Mouse (Mus musculus): ENCODE data around the gene Relch. TPM values are rescaled to one million over a fixed set of nuclear protein-coding genes. Genes with fewer than 3 reads are reported as not detected.
A peak's percentile ranks its signal among the peaks of the same experiment; 100 is the strongest.
"Not testable (repeated sequence)": the region's sequence is repeated elsewhere in the genome, so short reads cannot be mapped to it uniquely, and the experiment has no call there.

Relch gene
- total RNA-seq, 2 experiments from 2014 or later = 34.8 to 40.7 TPM

DNA sequence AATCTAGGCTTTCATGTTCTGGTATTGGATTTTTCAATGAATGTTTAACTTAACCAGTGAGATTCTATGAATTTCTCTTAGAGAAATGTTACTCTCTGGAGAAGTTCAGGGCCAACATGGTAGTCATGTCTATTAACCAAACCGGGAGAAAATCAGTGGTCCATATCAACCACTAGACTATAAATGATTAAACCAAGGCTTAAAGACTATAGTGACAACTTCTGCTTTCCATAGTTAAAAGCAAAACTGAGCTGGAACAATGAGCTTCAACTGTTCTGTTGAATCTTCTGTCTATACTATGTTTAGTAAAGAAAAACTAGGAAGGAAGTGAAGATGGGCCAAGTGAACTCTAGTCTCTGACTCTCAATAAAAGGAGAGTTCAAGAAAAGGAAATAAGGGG lies 82.8 kb downstream of the Relch start:
- no peak for DNase-seq

DNA sequence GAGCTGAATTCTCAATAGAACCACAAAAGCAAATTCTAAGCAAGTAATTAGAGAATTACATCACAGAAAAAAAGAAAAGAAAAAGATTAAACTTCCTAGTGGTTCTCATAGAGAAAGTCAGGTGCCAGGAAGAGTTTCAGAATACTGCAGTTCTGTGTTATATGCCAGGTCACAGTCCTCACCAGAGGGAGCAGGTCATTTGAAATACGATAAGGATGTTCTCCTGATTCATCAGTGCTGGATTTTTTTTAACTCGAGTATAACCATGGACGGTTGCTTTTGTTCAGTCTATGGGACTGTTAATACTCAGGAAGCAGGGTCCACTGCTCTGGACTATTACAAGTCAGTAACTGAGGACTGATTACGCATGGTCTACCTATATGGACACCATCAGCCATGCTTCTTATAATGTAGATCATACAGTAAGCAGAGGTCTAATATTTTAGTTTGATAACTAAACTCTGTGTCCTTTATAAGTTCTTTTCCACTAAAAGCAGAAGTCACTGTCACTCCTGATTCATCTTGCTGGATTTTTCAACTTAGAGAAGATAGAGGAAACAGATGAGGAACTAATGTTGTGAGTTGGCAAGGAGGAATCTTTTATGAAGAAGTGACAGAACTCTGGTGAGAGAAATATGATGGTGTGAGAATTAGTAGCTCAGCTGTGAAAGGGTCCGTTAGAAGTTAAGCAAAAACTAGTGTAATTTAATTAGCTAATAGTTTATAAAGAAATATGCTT lies 83.4 kb downstream of the Relch start:
- no peak for DNase-seq

DNA sequence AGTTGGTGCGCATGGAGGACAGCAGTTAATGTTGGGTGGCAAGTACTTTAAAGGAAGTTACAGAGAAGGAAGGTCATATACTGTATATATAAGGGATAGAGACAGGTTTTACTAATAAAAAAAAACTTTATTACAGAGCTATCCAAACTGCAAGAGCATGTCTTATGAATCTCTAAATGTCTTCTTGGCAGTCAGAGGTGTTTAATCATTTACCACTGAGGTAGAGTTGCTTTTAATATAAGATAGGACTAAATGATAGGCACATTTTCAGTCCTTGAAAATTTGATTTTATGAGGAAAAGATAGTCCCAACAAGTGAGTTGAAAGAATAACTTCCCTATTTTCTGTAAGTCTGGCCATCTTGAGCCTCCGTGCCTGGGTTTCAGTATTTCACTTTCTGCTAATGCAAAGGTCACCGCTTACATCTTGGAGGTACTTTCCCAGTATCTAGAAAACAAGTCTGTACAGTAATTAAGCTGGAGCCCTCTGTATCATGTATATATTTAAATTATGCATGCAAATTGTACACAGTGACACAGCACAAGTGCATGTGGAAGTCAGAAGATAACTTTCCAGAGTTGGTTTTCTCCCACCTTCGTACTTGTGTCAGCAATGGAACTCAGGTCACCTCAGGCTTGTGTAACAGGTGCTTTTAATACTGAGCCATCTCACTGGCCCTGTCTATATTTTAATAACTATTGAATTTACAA lies 84.6 kb downstream of the Relch start:
- DNase-seq = no peak

DNA sequence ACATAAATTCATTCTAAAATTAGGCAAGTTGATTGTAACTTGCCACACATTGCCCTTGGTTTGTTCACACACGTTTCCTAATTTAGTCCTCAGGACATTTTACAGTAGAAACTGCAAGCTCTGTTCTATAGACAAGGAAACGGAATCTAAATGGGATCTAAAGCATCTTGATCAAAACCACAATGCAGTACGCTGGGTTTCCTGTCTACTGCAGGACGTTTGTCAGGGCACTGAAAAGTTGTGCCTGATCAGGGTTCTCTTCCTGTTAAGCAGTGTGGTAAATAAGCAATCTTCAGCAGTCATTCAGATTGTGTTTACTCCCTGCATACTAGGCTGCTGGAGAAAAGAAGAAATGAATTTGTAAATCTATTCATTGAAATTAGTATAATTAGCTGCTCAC lies 88.5 kb downstream of the Relch start:
- DNase-seq = no peak

DNA sequence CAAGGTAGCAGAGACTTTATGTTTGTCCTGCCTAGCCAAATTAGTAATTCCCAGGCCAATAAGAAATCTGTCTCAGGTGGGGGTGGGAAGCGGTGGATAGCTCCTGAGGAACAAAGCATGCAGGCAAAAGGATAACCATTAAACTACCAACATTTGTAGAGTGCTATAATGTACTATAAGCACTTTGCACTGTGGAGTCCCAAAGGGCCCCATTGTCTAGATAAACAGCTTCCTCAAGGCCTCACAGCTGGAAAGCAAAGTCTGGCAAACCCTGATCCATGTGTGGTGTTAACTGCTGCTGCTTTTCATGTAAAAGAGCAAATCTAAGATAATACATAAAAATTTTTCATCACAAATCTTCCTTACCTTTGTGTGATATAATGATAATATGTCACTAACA lies 89.3 kb downstream of the Relch start:
- no peak for DNase-seq

DNA sequence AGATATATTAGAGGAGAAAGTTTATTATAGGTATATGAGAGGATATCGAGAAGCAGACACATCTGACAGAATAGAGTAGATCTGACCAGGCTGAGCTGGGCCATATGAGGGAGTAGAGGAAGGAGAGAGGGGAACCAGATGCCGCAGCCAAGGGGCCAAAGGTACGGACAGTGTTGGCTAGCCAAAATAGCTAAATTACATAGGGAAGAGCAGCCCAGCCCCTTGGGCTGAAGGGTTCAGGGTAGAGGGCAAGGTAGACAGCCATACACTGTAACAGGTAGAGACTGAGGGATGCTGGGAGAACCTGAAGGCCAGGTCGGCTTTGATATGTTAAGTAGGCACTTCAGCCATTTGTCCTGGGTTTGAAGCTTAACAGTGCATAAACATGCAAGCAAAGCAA lies 95.1 kb downstream of the Relch start:
- no peak for DNase-seq

DNA sequence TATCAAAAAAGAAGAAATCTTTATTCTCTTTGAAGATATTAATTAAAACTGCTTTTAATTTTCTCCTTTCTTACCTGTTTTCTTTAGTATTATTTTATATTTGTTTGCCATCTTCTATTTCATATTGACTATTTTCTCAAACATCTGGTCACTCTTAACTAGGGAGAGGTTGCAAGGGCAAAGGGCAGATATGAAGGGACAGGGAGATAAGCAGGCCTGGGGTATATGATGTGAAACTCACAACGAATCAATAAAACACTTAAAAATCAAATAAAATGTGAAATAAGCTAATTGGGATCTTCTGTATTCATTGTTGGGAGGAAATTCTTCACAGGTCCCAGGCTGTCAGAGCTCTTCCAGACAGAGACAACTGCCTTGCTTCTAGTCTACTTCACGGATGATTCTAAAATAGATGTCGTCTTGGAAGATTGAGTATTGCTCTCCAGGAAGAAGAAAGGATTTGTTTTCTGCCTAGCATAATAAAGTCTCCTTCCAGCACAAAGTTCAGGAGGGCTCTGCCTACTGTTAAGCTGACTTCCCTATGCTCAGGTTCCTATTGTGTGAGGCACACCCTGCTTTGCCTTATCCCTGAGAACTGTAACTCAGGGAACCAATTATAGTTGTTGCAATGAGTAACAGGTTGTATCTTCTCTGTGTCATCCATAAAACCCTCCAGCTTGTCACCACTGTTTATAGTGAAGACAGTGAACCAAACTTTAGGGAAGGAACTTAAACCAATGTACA lies 95.9 kb downstream of the Relch start:
- DNase-seq = no peak

DNA sequence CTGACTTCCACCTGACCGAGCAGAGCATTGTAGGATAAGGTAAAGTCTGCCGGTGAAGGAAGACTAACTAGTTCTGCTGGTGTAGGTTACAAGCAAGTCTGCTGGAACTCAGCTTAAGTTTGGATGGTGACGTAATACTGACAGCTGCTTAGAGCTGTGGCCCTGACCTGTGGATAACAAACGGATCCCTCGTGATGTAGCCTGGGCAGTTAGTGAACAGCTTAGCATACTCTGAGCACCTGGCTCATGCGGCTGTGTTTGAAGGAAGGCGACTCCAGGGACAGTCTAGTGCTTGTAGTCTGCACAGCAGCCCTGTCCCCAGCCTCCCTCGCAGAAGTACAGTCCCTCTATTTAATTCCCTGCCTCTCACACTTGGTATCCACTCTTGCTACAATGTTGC lies 101.9 kb downstream of the Relch start:
- no peak for DNase-seq

DNA sequence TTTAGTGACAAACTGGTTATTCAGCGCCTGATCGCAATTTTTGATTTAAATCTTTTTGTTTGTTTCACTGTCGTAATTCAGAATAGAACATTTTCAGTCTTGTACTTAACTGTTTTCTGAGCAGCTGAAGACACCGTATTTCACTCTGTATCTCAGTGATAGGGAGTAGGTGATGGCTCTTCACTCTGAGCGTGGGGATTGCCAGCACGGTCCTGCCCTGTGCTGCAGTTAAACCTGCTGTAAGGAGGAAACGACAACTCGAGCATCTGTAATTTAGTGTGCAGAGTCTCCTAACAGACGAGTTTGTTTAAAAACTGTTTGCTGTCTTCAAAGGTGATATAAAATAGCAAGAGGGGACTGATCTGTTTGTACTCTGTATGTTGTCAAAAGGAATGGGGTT lies 102.4 kb downstream of the Relch start:
- DNase-seq = not testable (repeated sequence)

DNA sequence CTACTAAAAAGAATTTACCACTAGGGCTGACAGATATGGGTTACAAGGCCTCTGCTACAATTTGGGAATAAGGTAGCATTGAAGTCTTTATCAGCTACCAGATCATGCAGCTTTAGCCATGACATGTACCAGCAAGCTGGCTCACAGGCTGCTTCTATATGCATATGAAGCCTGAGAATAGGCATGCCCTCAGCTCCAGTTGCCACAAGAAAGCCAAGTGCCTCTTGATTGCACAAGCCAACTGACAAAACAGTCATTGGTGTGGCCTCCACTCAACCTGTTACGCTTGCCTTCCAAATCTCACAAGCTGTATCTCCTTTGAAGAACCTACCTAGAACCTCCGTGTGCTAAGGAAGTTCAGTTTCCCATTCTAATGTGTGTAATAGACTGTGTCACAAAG lies 104.7 kb downstream of the Relch start:
- no peak for DNase-seq

DNA sequence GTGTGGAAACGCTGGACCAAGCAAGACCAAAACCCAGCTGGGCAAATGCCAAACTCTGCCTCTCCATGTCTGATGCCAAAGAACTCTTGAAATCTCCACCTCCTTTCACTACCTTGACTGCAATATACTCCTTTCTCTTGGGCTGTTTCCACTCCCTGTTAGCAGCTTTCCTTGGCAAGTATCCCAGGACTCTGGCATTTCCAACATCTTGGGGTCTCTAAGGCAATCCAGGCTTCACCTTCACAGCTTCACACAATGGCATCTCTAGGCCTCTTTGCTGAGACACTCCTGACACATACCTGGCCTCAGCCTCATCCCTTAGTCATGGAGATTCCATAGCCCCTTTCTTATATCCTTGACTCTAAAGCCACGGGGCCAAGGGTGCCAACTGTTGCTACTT lies 107.0 kb downstream of the Relch start:
- no peak for DNase-seq

DNA sequence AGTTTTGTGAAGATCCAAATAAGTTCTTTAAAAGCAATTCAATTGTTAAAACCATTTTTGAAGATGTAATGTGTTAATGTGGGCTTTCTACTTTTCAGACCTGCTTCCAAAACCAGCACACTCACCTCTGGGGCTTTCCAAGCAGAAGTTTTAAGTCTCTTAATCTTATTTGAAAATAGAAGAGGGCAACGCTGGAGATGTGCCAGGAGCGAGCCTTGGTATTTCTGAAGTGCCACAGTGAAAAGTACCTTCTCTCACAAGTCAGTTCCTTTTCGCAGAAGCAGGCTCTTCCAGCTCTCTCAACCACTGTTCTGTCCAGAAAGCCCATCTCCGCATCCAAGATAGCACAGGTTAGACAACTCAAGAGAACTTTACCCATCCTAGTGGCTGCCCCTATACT lies 112.8 kb downstream of the Relch start:
- no peak for DNase-seq

DNA sequence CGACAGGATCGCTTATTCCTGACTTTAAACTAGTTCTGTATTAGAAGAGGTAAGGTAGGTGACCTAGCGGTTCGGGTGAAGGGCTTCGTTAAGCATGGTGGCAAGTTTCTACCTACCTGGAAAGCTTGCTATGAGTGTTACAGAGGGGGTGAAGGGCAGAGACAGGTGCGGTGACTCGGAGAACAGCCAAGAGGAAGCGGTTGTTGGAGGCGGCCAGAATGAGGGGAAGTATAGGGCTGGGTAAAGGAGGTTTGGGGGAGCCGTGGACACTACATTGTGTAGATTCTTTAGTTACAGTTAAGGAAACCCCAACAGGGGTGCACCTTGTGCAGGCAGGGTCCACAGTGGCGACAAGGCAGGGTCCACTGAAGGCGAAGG lies 116.4 kb downstream of the Relch start:
- no peak for DNase-seq

DNA sequence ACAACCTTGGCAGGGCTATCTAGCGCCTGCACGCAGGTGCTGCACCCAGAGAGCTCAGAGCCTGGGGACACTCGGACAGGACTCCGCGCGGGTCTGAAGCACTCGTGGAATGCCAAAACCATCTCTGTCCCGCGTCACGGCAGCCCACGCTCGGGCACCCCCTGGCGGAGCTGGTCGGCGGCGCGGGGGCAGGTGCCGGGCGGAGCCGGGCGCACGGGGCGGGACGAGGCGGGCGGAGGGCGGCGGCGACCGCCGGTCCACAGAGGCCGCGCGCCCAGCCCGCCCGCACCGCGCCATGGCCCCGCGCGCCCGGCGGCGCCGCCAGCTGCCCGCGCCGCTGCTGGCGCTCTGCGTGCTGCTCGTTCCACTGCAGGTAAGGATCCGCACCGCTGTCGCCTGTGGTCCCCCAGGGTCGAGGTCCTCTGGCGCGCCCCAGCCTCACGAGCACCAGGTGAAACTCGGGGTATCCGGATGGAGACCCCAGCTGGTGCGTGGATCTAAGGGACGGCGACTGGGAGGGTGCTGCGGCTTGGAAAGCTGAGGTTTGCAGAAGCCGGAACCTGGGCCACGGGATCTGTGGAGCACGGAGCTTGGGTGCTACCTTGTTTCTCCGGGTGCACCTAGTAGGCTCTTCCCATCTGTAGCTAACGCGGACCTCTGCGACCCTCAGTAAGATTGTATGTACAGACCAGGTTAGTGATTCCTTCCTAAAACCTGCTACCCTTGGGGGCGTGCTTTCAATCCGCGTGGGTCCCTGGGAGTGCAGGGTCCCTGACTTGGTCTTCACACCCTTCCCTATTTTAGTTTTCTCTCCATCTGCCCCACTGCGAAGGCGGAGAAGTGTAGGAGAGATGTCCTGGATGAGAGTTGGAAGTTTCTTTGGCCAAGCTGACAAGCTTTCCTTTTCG lies 117.0 kb downstream of the Relch start, which contains the start of gene Tnfrsf11a:
TSS of gene Tnfrsf11a (plus strand) at position 262 of the 908 bp plus-strand sequence.
- DNase-seq = peak; percentile 75 to 82

DNA sequence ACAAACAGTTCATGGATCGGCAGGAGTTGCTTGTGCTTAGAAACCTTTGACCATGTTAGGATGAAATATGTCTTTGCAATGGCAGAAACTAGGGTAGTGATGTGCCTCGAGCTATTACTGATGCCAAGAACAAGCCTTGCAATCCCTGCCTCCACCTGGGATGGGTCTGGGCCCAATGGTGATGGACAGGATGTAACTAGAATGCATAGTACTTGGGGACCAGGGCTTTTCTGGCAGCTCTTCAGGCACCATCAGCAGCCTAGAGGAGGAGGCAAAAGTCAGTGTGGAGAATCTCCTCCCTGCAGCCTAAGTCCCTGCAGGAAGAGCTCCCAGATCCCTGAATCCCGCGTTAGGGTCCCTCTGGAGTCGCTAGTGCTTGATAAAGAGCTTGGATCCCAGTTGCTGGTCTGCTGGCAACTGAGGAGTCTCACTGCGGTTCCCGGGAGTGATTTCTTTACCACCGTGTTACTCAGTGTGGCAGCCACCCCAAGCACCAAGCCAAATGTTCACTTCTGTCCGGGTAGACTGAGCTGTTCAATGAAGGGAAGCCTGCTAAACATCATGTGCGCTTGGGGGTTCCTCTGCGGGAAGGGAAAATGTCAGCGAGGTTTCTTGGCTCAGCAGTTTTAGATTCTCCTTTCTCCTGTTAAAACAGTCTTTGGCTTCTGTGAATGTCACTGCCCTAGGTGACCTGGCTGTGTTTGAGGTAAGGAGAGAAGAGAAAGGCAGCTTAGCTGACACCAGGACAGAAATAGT lies 117.9 kb downstream of the Relch start:
- DNase-seq = no peak

DNA sequence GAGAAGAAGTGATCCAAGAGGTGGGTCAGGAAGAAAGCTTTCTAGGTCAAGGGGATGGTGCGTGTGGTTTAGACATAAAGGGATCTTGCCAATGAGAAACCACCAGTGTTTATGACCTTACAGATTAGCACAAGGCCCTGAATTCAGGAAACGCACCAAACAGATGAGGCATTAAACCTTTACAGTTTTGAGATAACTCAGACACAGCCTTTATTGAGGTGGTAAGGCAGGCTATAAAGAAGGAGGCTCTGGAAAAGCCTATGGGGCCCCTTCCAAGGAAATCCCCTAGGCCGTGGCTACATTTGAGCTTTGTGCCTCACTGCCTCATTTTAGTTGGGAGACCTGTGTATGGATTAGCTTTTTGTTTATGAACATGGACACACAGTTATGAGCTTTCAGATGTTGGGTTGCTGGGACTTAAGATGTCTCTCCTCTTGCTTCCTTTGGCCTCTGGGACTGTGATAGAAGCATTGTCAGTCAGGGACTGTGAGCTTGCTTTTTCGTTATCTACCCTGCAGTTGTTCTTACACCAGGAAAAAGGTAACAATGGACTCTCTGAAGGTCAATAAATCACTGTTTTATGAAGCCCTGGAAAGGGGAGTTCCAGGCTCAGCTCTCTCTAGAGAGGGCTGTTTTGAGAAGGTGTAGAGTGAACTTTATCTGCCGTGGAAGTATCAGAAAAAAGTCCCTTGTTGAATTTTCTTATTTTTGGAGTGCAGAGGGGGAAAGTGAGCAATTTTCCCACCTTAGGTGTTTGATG lies 120.8 kb downstream of the Relch start:
- DNase-seq = no peak

DNA sequence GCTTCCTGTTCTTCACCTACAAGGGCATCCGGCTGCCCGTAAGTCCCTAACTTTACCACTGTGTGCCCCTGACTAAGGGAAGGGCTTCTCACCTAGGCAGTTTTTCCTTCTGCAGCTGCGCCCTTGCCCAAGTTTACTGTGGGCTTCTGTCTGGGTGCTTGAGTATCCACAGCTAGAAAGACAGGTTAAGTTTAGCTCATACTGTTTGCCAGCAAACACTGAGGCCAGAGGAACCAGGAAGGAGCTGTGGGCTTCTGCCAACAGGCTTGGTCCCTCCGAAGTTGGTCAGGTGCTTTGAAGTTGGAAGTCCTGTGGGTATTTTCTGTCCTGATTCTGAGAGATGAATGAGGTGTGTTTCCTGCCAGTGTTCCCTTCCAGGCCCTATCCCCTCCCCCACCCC lies 121.5 kb downstream of the Relch start:
- no peak for DNase-seq

DNA sequence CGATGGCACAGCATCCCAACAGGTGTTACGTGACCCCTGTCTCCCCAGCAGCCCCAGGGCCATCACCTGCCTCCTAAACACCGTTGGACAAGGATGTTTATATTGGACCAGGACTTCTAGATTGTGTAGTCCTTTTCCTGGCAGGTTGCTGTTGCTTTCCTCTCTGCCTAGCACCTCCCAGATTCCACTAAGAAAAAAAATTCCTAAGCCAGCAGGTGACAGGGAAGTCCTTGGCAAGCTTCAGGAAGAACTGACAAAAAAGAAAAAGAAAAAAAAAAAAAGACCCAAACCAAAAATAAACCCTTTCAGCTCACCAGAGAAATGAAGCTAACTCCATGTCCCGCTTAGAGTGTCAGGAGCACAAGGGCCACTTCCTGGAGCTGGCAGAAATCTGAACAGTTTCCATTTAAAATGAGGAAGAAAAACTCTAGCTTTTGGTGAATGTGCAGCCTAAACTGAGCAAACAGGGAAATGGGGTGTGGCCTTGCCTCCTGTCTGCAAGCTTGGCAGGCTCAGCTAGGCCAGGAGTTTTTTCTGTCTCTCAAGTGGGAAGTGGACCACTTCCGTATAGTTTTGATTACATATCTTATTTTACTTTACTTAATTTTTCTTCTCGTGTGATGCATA lies 123.2 kb downstream of the Relch start:
- DNase-seq = peak in 1 of 2 experiments; percentile 25

DNA sequence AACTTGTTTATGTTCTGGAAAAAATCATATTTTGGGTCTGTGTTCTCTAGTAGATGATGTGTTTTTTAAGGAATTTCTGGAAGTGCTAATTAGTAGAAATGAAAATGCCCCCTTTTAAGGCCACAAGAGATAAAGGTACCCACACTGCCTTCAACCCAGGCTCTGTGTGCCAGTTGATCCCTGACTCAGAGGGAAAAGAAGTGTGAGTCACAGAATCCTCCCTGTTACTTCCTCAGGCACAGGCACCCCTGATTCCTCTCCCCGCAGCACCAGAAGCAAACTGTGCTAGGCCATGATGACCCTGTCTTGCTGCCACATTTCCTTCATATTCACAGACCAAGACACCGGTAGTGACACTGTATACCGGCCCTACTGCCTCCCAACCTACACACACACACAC lies 126.4 kb downstream of the Relch start:
- peak in 1 of 2 experiments; percentile 31 for DNase-seq

DNA sequence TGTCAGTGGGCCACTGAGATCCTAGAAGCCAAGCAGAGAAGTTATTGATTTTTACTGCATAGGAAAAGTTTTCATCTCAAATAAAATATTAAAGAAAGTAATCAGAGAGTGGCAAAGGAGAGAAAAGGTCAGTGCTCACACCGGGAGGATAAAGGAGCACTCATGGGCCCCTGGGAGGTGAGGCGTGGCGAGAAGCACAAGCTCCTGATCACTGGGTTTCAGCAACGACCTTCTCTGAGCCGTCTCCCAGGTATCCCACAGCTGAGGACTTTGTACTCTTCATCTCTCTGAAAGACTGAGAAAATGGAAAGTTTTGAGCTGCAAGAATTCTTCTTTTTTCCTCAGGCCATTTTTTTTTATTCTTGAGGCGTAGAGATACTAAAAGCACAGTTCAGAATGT lies 131.0 kb downstream of the Relch start:
- no peak for DNase-seq
